Mouse (Mus musculus): ENCODE data around the gene Hyal3.

The Hyal3 gene

DNA sequence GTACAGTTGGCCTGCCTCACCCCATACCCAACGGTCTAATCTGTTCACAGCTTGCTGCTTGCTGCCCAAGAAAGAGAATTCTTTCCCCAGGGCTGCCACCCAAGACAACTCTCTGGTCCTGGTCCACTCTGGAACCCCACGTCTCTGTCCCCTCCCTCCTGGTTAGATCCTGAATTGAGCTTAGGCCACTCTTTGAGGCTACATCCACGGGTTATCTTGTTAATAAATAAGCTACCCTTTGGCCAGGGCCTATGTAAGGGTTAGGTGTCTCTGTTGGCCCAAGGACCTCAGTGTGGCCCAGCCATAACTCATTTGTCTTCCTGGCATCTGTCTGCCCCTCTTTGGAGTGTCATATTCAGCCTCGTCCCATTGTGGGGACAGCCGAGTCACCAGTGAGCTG lies 17.8 kb downstream of the Hyal3 start:
- DNase-seq: no peak

DNA sequence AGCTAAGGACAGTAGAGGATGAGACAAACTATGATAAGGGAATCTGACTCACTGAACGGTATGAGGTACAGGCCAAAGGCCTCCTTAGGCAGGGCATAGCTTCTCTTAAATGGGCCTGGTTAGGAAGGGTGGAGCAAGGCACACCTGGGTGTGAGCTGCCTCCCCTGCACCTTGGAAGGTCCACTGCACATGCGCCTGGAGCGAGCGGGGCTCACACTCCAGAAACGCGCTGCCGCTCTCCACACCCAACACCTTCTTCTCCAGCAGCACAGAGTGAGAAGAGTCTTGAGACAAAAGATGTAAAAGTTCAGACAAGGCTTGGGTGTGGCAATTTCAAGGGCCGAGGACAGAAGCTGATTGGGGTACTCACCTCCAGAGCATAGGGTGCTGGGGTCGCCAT lies 18.8 kb downstream of the Hyal3 start:
- no peak for DNase-seq

DNA sequence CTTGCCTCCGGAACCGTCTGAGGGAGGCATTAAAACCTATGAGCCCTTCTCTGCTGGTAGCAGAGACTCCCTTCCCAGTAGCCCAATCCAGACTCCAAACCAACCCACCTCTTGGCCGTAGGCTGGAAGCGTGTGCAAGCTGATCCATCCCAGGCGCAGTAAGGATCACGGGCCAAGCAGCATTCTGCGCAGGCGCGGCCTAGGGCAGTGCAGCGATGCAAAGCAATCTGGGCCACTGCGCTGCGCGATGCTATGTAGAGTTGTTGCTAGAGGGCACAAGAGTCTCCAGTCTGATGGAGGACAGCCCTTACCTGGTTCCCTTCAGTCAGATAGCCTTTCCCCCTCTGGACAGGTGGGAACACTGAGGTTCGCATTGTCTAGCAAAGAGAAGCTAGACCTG lies 19.2 kb downstream of the Hyal3 start:
- no peak for DNase-seq

DNA sequence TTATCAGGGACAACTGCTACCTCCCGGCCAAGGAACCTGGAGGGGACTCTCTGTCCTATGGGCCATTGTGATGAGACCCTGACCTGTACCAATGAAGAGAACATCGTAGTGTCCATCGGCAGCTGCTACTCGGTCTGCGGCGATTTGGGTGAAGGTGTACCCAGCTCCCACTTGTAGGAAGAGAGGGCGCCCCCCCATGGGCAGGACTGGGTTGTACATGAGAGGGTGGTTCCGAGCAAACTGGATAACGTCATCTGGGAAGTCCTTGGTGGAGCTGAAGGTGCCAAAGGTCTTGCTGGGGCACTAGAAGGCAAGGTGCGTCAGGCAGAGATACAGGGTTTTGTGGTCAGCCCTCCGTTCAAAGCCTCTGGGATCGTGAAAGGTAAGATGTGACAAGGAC lies 20.1 kb downstream of the Hyal3 start:
- no peak for DNase-seq

DNA sequence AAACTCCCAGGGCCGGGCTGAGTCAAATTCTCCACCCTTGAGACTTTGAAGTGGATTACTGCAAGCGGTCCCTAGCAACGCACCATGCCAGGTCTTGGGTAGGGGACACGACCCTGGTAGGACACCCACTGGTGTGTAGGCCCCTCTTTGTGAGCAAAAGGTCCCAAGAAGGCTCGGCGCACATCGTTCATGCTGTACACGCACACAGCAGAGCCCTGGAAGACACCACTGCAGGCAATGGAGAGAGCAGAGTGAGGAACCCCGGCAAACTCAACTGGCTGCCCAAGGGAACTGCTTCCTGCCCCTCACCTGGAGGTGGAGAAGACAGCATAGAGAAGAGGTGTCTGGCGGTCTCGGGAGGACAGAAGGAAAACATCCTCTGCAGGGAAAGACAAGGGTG lies 20.7 kb downstream of the Hyal3 start:
- DNase-seq: no peak

DNA sequence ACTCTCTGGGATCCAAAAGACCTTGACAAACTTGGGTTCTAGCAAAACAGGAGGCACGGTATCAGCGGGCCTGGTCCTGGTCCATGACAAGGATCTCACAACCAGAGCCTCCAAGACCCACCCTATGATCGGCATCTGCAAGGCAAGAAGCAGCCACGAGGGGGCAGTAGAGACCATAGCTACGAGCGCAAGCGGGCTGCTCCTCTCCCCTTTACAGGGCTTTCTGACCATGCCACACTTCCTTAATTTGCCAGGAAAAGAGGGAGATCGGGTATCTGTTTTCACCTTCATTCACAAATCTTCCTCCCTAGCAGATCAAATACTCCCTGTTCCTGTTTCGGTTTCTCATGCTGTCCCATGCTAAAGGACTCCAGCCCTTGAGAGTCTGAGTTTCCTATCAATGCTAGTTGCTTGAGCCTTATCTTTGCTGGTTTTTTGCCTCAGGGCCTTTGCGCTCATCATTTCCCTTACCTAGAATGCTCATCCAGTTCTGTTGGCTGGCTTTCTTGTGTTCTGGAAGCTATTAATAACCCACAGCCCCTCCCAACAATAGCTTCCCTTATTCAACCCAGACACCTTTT lies 21.5 kb downstream of the Hyal3 start:
- peak; percentile 93 for DNase-seq

DNA sequence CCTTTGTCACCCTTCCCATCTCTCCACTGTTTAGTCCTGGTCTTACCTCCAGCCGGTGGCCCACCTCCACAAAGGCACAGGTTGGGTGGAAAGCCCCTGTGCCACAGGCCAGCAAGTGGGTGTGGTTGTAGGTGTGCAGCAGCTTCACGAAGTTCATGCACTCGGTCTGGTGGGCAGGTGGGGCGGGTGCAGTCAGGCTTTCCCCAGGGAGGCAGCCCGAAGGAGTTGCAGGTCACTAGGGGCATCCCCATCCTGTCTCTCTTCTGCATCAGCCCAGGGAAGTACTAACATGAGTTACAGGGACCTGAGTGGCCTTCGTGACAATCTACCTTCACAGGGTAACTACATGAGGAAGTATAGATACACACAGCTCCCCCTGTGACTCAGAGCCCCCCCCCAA lies 22.6 kb downstream of the Hyal3 start:
- no peak for DNase-seq

DNA sequence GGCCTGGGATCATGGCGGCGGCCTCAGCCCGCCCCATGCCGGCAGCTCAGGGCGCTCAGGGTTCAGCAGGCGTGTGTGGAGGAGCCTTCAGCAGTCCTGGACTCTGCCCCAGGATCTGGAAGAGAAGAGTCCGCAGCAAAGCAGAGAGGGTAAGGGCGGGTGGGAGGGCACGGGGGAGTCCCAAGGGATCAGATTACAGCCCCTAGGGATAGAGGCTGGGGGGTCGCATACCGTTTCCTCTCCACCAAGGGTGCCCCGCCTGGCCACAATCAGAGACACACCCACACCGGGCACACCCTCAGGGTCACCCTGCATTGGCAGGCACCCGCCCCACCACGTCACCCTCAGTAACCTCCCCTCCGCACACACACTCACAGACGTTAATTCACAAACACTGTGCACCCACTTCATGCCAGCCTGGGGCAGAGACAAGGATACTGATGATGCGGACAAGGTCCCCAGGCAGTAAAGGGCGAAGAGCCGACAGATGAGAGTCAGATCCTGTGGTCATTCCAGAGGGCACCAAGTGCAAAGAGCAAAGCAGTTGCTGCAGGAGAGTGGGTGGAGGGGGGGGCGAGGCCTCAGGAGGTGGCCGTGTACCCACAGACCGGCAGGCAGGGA lies 24.5 kb downstream of the Hyal3 start:
- DNase-seq: peak; percentile 80

- DNase-seq: peak; percentile 78
These were observed 26.0 kb downstream of the Hyal3 start for GRCm38 (mm10) chr9:107606591-107606990.

GRCm38 (mm10) chr9:107607036-107607435 lies 26.4 kb downstream of the Hyal3 start:
- no peak for DNase-seq

GRCm38 (mm10) chr9:107607653-107608245 lies 27.1 kb downstream of the Hyal3 start:
- DNase-seq: no peak

DNA sequence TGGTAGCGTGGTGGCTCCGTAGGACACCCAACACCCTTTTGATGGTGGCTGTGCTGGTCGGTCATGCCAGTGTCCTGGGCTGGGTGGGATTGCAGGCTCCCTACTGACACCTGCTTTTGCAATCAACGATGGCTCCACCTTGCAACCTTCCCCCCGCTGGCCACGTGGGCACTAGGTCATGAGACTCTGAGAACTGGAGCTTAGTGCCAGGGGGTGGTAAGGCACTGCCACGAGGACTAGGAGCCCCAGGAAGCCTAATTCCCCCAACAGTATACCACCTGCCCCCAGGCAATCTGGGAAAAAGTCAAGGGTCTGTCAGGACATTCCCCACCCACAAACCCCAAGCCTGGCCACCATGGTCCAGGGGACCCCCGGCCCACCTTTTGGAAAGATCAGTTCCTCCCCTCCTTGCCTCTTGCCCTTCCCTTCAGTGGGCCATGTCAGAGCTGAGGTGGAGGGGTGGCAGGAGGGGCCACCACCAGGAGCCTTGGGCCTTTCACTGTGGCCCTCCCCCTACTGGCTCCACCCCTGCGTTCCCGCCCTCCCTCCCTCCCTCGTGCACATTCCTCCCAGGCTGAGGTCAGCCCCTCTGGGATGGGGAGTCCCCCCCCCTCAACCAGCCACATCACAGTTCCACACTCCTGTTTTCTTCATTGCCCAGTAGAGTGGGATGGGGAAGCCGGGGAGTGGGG lies 28.3 kb downstream of the Hyal3 start, which contains the start of gene Sema3b:
Gene Sema3b (minus strand): TSS at position 489 of the 692 bp plus-strand sequence.
- peak; percentile 67 for DNase-seq

DNA sequence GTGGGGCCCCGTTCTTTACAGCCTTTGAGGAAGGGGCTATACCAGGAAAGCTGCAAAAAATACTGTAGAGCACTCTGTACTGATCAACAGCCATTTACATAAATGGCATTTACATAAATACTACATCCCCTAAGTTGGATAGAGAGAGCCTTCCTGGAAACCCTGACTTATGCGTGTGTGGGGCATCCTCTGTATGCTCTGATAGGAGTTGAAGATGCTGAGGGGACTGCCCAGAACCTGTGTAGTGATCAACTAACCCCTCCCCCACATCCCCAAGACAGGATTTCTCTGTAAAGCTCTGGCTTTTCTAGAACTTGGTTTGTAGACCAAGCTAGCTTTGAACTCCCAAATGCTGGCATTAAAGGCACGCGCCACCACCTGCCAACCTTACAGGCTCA lies 28.8 kb downstream of the Hyal3 start:
- DNase-seq: no peak

GRCm38 (mm10) chr9:107611456-107612190 lies 31.0 kb downstream of the Hyal3 start:
- no peak for DNase-seq

GRCm38 (mm10) chr9:107612191-107612944 lies 31.8 kb downstream of the Hyal3 start:
- peak; percentile 99 for DNase-seq

DNA sequence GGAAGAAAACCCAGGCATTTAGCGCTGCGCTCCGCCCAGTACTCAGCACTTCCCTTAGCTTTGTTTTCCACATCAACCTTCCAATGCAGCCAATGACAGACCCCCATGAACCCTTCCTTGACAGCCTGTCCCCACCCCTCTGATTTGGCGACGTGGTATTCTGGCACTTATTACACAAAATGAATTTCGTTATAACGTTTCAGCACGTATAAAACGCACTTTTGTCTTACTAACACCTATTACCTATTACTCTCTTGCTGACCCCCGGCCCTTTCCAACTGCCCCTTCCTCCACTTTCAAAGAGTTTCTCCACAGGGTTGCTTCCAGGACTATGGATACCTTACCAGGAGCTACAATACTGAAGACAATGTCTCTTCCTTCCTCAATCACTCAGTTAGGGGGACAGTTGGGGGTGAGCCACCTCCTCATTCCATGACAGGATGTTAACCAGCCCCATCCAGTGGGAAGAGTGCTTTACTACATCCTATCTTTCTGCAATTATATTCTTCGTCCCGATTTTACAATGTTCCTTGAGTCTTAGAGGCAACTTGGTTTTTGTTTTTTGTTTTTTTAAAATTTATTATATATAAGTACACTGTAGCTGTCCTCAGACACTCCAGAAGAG lies 32.4 kb downstream of the Hyal3 start:
- peak; percentile 54 for DNase-seq

- no peak for DNase-seq
These were observed 34.4 kb downstream of the Hyal3 start for GRCm38 (mm10) chr9:107615035-107615434.

- no peak for DNase-seq
These were observed 36.8 kb downstream of the Hyal3 start for GRCm38 (mm10) chr9:107617461-107617860.

DNA sequence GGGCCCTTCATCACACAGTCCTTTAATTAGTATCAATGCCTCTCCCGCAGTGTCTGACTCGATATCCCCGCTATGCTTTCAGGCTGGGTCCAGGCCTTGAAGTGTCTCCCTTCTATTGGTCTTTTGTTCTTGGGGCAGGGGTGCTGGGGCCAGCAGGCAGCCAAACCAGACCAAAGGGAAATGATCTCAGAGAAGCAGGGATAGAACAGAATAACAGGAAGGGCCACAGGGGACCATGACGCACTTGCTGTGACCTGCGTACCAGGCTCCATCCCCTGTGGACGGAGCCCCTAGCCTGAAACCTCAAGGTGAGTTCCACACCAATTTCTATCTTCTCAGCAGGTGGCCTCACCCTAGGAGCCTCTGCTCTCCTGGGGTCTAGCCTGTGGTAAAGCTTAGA lies 37.5 kb downstream of the Hyal3 start:
- no peak for DNase-seq

DNA sequence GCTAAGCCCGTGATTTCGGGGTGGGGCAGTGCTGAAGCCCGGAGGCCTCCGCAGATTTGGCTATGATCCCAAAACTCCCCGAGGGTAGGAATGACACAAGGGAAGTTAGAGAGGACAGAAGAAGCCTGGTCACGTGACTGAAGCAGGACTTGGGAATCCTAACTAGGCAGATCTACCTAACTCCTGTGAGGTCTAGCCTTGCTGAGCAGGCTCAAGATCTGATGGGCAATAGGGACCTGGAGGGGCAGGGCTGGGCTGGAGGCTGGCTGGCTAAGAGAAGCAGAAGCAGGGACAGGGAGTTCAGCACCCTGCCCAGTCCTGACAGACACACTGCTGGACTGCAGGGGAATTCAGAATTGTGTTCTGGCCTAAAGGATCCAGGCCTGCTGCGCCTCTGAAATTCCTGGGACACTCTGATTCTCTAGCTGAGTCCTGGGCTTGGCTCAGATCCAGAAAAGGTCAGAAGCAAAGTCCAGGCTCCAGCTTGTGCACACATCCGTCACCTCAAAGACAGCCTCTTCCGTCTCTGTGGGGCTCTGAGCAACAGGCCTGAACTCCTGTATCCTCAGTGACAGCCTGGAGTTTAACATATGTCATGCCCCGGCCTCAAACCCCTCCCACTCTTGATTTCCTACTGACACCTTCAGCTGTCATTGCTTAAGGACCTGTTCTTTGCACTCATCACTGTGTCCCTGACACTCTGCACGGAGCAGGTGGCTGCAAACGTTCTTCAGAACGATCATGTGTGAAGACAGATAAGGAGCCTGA lies 38.3 kb downstream of the Hyal3 start:
- DNase-seq: peak; percentile 91

DNA sequence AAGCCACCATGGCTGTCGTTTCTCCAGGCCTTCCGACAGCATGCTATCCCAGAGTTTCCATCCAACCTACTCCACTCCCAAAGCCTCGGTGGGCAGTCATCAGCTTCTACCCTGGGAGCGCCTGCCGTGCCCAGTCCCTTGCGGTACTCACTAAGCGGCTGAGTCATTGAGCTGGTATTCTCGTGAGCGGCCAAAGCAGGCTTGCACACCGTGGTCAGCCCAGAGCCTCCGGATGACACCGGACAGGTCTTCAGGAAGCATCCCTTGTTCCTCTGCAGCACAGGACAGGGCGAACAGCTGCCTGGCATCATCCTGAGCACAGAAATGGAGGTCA lies 38.9 kb downstream of the Hyal3 start:
- DNase-seq: no peak

Data from kidney, postnatal 14 days (tissue).